Mouse (Mus musculus) macrophage (primary cell): ENCODE measurements around the gene Rac2. TPM values are rescaled to one million over a fixed set of nuclear protein-coding genes. Genes with fewer than 3 reads are reported as not detected.

ENCODE experiments used
- H3K27ac ChIP-seq: fragments of 350-480 bp; formaldehyde crosslinking; 2 replicates; pipeline ENCODE4 v1.9.0; 2021
- H3K36me3 ChIP-seq: fragments of 350-480 bp; formaldehyde crosslinking; 2 replicates; pipeline ENCODE4 v1.9.0; 2021; ENCODE audit errors: inconsistent target
- H3K4me3 ChIP-seq: fragments of 350-480 bp; formaldehyde crosslinking; 2 replicates; pipeline ENCODE4 v1.9.0; 2021; ENCODE audit errors: inconsistent target
- H3K79me2 ChIP-seq: fragments of 350-480 bp; formaldehyde crosslinking; 2 replicates; pipeline ENCODE4 v1.9.0; 2021; ENCODE audit errors: inconsistent target
- WGBS: methylation state at CpG from one replicate; pipeline ENCODE4 v1.1.7; 2026; ENCODE audit warnings: inconsistent platforms; ENCODE audit not compliant: missing documents; 5-methylcytosine and 5-hydroxymethylcytosine counted together
- polyA plus RNA-seq: library from polyadenylated mRNA; stranded (reverse); fragments of 250-400 nt; gene quantifications from 3 replicates; pipeline ENCODE4 v1.2.4, GENCODE M21; 2018; ENCODE audit warnings: inconsistent platforms

The Rac2 gene
- polyA plus RNA-seq, 1 experiment from 2014 or later: 717 TPM

GRCm38 (mm10) chr15:78547415-78548335, 24.9 kb downstream of the Rac2 start:
- Histone ChIP-seq H3K27ac (no peak overlapping the region), H3K36me3 (no peaks in the 10 kb centered on the region), H3K4me3 (no peak overlapping the region), H3K79me2 (no peaks in the 10 kb centered on the region)
- WGBS: 58% methylated on average over 5 of the region's 5 CpGs

GRCm38 (mm10) chr15:78546060-78546459, 26.5 kb downstream of the Rac2 start:
- H3K4me3 ChIP-seq: no peak overlapping the region
- WGBS: 68% methylated on average over 4 of the region's 4 CpGs
- H3K79me2 ChIP-seq: no peaks in the 10 kb centered on the region
- no peak overlapping the region for H3K27ac ChIP-seq
- no peaks in the 10 kb centered on the region for H3K36me3 ChIP-seq

- 11% methylated on average over 14 of the region's 14 CpGs for WGBS
- no peak within 1 kb of the TSS for H3K27ac ChIP-seq
- no peaks in the 10 kb centered on the region for H3K79me2 ChIP-seq
- no peak within 1 kb of the TSS for H3K4me3 ChIP-seq
- H3K36me3 ChIP-seq: no peaks in the 10 kb centered on the region
Measured at GRCm38 (mm10) chr15:78544561-78545001, 28.0 kb downstream of the Rac2 start, which contains the start of gene Sstr3. Sstr3 (minus strand) TSS chr15:78544685.

GRCm38 (mm10) chr15:78544041-78544440, 28.5 kb downstream of the Rac2 start:
- Histone ChIP-seq H3K79me2 (no peaks in the 10 kb centered on the region), H3K27ac (no peak overlapping the region), H3K4me3 (no peak overlapping the region), H3K36me3 (no peaks in the 10 kb centered on the region)
- WGBS: 84% methylated on average over 15 of the region's 15 CpGs

- Histone ChIP-seq H3K79me2 (no peaks in the 10 kb centered on the region), H3K27ac (no peak overlapping the region), H3K36me3 (no peaks in the 10 kb centered on the region), H3K4me3 (no peak overlapping the region)
- 73% methylated on average over 6 of the region's 7 CpGs for WGBS
Measured at GRCm38 (mm10) chr15:78542767-78543303, 29.7 kb downstream of the Rac2 start.

- H3K4me3 ChIP-seq: no peak overlapping the region
- no peaks in the 10 kb centered on the region for H3K36me3 ChIP-seq
- H3K27ac ChIP-seq: no peak overlapping the region
- no peaks in the 10 kb centered on the region for H3K79me2 ChIP-seq
- 91% methylated on average over 3 of the region's 3 CpGs for WGBS
Measured at GRCm38 (mm10) chr15:78542098-78542766, 30.4 kb downstream of the Rac2 start.

- Histone ChIP-seq H3K79me2 (no peaks in the 10 kb centered on the region), H3K4me3 (no peak overlapping the region), H3K36me3 (no peaks in the 10 kb centered on the region), H3K27ac (no peak overlapping the region)
- whole genome bisulfite sequencing: 66% methylated on average over 3 of the region's 3 CpGs
Measured at GRCm38 (mm10) chr15:78541606-78542005, 31.0 kb downstream of the Rac2 start.

- no peak overlapping the region for H3K4me3 ChIP-seq
- H3K79me2 ChIP-seq: no peaks in the 10 kb centered on the region
- 95% methylated on average over 2 of the region's 3 CpGs for WGBS
- H3K36me3 ChIP-seq: no peaks in the 10 kb centered on the region
- no peak overlapping the region for H3K27ac ChIP-seq
Measured at GRCm38 (mm10) chr15:78541036-78541435, 31.5 kb downstream of the Rac2 start.

GRCm38 (mm10) chr15:78535723-78536421, 36.7 kb downstream of the Rac2 start:
- Histone ChIP-seq H3K4me3 (no peak overlapping the region), H3K27ac (no peak overlapping the region), H3K79me2 (no peaks in the 10 kb centered on the region), H3K36me3 (no peaks in the 10 kb centered on the region)
- 94% methylated on average over 9 of the region's 10 CpGs for WGBS

GRCm38 (mm10) chr15:78533346-78533835, 39.2 kb downstream of the Rac2 start:
- Histone ChIP-seq H3K79me2 (no peaks in the 10 kb centered on the region), H3K36me3 (no peaks in the 10 kb centered on the region), H3K27ac (no peak overlapping the region), H3K4me3 (no peak overlapping the region)
- 91% methylated on average over 10 of the region's 10 CpGs for WGBS

GRCm38 (mm10) chr15:78532566-78533345, 39.8 kb downstream of the Rac2 start:
- H3K79me2 ChIP-seq: no peaks in the 10 kb centered on the region
- 79% methylated on average over 9 of the region's 10 CpGs for WGBS
- no peak overlapping the region for H3K4me3 ChIP-seq
- H3K36me3 ChIP-seq: no peaks in the 10 kb centered on the region
- no peak overlapping the region for H3K27ac ChIP-seq

GRCm38 (mm10) chr15:78531901-78532469, 40.6 kb downstream of the Rac2 start:
- Histone ChIP-seq H3K27ac (no peak overlapping the region), H3K36me3 (no peaks in the 10 kb centered on the region), H3K4me3 (peak overlapping the region; percentile 6; the same call in 1 of the 2 replicates), H3K79me2 (no peaks in the 10 kb centered on the region)
- 2% methylated on average over 25 of the region's 25 CpGs for WGBS

GRCm38 (mm10) chr15:78531451-78531720, 41.2 kb downstream of the Rac2 start:
- WGBS: 88% methylated on average over 4 of the region's 4 CpGs
- Histone ChIP-seq H3K36me3 (no peaks in the 10 kb centered on the region), H3K27ac (no peak overlapping the region), H3K79me2 (no peaks in the 10 kb centered on the region), H3K4me3 (no peak overlapping the region)
